Mouse (Mus musculus) frontal cortex, adult (tissue): ENCODE data around the gene Cdc6.

Source experiments
- ATAC-seq: cut with Nextera tagmentation; 2 replicates; pipeline ENCODE4 v1.9.2; 2017; ENCODE audit warnings: mild to moderate bottlenecking, moderate library complexity, mixed read lengths; ENCODE audit not compliant: low TSS enrichment

The Cdc6 gene

DNA sequence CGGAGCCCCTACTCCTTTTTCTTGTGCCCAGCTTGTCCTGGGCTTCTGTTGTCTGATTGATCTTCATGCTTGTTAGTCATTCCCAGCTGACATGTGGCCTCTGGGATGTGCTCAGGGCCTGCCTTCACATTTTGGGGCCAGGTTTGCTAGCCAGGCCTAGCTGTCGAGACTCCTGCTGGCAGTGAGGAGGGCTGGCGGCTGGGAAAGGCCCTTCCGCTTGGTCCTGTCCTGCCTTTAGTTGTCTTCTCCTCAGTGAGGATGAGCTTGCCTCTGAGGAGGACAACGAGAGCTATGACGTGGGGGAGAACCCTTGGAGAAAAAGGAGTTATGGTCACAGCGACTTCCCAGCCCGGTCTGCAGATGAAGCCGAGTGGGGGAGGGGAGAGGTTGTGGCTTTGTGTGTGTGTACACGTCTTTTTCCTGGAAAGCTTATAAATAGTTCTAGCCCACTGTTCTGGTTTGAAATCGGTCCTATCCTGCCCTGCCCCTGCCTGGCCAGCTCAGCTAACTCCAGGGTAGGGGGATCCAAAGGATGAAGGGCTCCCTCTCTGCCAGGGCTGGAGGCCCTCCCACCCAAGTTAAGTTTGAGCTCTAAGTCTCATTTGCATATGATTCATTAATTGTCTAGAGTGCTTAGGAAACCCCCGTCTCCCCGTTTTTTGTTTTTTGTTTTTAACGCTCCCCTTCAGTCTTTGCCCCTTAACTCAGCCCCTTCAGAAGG lies 36.3 kb downstream of the Cdc6 start:
- ATAC-seq = no peak

DNA sequence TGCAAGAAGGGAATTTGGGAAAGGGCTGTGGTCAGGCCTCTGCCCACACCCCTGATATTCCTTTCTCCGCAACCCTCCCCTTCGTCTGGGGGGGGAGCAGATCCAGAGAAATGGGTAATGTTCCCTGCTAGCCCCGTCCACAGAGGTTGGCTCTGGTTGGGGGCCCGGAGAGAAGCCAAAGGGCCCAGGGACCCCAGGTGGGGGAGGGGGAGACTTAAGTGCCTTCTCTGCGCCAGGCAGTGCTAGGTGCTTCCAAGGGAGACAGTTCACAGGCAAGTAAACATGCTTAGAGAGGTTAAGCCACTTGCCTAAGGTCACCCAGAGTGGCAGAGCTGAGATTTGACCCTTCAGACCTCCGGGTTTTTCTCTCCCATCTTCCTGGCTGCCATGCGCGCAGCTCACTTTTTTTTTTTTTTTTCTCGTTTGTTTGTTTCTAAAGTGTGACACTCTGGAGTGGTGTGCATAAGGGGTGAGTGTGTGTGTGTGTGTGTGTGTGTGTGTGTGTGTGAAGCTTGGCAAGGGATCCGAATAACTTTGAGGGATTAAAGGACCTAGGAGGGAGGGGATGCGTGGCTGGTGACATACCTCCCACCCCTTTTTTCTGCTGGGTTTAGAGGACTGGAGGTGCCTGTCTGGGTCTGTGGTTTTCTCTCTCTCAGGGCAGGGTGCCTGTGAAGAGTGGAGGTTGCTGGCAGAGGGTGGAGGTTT lies 37.5 kb downstream of the Cdc6 start:
- no peak for ATAC-seq

DNA sequence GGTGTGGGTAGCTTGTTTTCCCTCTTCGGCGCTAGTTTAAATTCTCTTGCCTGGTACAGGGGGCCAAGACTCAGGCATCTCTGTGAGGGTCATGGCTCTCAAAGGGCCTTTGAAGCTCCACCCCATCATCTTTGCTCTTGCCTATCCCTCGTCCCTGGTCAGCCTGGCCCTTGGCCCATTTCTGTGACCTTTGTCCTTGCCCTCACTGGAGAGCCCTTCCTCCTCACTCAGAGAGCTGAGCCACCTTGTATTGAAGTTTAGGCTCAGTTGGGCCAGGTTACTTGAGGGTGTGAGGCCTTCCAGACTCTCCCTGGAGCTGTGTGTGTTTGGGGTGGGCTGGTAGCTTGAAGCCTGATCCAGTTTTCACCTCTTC lies 38.0 kb downstream of the Cdc6 start:
- ATAC-seq = no peak

DNA sequence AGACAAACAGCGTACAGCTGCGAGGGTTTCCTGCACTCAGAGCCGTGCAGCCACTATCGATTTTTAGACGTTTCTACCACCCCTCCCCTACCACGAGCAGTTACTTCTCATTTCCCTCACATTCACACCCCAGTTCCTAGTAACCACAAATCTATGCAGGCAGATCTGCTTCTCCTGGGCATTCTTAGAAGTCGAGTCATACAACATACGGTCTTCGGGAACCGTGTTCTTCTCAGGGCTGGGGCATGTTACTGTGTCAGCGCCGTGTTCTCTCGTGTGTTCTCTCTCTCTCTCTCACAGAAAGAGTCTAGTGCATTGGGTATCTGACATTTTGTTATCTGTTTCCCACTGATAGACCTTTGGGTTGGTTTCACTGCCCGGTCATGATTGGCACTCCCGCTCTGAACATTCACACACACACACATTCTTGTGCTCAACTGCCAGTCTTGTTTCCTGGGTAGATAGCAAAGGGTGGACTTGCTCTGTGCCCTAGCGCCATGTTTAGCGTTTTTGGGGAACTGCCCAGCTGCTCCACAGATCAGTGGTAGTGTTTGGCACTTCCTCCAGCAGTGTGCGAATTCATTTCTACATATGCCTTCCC lies 40.5 kb downstream of the Cdc6 start:
- ATAC-seq = no peak

DNA sequence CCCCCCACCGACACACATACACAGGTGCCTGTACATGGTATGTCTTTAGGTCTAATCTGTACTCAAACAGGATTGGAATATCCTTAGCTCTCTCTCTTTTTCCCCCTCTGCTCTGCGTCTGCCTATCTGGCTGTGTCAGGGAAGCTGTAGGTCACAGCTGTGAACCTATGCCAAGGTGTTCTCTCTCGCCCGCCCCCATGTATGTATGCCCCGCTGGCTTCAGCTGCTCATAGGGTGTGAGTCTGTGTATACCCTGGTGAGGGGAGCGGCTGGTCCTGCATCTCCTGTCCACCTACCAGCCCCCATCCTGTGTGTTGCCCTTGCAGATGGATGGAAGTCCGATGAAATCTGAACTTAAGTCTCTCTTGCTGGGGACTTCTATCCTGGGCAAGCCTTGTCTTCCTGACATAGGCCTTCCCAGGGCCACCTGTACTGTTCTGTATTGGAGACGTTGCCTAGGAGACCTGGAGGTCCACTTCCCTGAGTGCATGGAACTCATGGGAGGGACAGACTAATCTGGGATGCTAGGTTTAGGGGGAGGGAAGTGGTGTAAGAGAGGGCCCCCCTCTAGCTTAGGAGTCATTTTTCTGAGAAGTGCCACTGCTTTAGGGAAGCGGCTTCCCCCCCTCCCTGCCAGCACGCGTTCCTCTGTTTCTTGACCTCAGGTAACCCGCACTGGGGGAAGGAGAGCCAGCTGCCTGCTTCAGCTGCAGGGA lies 41.8 kb downstream of the Cdc6 start:
- no peak for ATAC-seq

DNA sequence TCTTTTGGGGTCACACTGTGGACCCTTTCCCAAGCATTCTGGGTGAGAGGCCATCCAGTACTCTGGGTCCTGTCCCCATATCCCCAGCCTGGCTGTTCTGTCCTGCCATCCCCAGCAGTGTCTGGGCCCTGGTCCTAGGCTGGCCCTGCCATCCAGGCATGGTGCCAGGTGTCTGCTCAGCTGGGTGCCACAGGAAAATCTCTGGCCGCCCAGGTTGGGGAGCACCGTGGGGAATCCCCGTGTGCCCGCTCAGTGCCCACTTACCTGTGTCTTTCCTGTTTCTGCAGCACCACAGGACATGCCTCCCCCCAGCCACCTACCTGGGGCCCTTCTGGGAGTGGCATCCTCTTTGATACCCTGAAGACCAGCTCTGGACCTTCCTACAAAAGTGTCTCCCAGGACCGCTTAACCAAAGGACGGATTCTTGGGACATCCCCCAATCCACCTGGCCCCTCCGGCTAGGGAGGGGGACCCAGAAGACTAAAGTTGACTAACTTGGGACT lies 42.4 kb downstream of the Cdc6 start:
- no peak for ATAC-seq

DNA sequence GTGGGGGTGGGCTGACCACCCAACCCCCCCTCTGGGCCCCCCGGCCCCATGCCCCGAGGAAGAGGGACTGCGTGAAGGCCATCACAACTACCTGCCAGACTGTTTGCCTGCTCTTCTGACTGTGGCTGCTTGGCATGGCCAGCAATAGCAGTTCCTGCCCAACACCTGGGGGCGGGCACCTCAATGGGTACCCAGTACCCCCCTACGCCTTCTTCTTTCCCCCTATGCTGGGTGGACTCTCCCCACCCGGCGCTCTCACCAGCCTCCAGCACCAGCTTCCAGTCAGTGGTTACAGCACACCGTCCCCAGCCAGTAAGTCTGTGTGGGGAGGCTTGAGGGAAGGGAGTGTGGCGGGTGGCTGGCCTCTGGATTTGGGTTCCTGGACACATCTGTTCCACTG lies 42.9 kb downstream of the Cdc6 start:
- no peak for ATAC-seq

DNA sequence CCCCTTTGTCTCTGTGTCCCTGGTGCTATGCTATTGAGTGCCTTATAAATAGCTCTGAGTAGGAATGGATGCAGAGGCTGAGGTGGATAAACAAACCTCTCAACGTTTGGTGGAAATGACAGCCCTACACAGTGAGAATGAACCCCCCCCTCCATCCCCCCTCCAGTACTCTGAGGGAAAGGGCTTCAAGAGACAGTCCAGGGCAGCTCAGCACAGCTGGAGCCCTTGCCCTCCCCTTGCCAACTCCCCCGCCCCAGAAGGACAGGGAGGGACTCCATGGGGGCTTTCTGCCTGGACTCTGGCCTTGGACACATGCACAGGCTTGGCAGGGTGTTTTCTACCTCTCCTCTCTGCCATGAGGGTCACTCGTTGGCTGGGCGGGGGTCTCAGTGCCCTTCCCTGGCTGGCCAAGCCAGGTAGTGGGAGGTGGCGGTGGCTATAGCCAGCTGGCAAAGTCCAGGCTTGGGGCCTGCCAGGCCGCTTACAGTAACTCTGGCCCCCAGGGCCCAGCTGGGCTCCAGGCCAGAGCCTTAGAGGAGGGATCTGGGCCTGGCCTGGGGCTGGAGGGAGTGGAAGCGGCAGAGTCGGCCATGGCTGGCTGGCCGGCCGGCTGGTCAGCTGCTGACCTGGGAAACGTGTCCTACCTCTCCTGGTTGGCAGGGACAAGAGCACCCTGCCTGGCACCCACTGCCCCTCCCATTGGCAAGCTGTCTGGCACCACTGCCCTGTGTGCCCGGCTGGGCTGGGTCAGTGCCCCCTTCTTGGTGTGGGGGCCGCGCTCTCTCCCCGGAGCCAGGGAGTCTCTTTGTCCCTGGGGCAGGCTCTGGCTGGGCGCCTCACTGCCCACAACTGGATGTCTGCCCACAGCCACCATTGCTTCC lies 43.7 kb downstream of the Cdc6 start:
- ATAC-seq = 0 out of 2 replicates have a peak, but pooled peaks have one; percentile 31

DNA sequence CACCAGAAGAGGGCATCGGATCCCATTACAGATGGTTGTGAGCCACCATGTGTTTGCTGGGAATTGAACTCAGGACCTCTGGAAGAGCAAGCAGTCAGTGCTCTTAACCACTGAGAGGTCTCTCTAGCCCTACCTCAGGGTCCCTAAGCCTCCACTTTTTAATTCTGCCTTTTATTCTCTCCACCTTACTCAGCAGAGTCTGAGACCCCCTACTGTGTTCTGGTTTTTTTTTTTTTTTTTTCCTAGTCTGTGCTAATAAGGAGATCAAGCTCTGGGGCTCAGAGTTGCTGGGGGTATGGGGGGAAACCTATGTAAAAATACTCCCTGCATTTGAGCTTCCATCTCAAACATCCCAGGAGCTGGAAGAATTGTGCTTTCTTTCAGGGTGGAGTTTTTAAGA lies 44.5 kb downstream of the Cdc6 start:
- no peak for ATAC-seq

DNA sequence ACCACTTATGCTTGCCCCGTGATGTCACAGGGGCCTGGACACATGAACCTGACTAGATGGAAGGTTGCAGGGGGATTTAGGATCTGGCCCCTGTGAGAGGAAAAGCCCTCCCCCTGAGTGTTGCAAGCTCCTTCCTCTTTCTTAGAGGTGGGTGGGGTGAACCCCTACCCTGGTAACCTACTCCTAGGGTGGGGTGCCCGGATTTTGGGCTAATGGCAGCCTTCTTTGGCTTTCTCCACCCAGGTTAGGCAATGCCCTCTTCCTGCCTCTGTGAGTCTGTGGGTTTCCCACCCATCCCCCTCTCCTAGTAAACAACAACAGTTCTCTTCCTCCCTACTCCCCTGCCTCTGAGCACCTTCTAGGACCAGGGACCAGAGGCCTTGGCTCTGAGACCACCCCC lies 45.1 kb downstream of the Cdc6 start:
- no peak for ATAC-seq

DNA sequence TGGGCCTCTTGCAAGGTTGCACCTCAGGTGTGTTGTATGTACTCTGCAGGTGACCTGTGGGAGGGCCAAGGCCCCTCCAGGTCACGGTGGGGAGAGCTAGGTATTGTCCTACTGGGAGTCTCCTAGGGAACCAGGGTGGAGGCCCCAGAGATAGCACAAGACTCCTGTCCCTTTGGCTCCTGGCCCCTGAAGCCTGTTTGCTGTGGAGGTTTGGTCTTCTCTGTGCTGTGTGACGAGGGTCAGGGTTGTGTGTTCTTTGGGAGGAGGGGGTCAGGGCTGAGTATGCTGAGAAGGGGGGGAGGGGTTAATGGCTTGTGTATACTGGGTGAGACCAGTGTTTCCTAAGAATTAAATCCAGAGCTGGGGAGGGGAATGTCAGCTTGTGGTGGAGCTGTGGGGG lies 45.8 kb downstream of the Cdc6 start:
- no peak for ATAC-seq

DNA sequence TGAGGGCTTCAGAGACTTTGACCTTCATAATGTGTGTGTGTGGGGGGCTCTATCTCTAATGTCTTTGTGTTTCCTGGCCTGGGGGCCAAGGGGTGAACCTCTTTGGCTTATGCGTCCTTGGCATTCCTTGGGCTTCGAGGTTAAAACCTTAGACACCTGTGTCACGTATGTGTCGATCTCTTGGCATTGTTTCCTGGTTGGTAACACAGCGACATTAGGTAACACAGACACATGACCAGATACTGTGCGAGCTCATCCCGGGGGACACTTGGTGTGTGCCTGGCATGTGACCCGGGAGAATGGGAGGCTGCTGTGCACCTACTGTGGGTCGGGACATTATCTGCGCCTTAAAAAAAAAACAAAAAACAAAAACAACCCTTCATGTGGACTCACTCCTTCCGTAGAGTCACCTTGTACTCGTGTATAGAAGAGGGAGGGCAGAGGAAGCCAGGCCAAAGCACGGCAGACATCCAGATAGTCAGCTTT lies 46.3 kb downstream of the Cdc6 start:
- no peak for ATAC-seq

DNA sequence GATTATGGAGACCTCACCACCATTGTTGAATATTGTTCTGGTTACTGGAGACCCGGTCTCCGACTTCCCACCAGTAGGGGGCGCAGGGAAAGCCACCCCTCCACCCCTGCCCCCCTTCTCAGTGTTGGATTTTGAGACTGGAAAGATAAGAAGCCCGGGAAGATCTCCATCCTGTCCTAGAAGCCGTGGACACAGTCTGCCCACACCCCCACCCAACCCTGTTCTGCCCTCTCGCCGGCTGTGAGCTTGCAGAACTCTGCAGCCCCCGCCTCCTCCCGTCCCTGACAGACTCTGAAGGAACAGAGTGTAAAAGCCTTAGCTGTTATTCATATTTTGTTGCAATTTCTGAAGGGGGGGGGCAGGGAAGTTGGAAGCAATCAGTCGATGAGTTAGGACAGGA lies 46.8 kb downstream of the Cdc6 start:
- ATAC-seq = peak; percentile 64; the same call in 1 of the 2 replicates

DNA sequence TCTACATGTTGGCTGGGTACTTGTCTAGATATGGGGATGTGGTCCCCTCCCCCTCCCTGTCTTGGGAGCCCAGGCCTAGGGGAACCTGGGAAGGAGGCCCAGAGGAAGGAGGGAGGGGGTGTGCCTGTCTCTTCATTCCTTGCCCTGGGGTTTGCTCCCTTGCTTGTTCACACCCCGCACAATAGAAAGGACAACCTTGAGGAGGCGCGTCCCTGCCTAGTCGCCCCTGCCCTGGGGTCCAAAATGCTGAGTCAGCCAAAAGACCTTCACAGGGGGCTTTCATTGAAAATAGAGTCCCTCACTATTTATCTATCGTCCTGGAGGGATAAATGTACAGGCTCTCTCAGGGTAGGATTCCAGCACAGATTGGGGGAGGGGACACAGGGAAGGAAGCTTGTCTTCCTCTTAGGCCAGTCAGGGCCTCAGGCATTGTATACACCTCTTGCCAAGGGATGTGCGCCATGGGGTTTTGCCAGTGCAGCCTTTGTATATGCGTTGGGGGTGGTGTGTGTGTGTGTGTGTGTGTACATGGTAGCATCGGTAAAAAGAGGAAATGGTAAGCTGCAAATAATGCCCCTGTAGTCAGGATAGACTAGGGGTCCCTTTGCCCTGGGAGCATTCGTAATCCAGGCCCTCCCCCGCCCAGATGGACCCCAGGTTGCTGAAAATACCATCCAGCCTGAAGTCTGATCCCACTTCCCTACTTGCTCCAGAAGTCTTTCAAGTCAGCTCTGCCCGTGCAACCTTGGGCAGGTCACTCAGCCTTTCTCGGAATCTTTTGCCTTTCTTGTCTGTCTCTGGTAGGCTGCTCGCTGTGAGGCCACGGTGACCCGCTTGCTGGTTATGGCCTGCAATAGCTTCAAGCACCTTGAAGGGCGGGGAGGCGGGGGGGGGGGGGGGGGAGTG lies 47.5 kb downstream of the Cdc6 start:
- ATAC-seq = no peak

DNA sequence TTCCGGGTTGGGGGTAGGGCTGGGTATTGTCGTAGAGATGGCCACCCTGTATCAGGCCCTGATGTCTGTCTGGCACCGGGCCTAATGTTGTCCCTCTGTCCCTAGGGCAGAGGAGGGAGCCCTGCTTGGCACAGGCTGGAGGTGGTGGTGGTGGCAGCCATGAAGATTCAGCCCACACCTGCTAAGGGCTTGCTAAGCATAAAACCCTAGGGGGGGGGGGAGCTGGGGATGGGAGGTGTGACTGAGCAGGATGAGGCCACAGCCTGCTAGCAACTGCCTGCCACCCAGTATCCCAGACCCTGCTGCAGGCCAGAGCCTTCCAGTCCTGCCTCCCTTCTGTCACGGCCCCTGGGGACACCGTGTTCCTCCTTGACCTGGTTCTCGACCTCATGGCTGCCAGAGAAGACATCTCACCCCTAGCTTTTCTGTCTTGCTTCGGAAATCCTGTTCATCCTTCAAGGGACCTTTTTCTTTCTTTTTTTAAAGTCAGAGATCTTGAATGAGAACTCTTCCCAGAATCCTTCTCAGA lies 48.2 kb downstream of the Cdc6 start:
- ATAC-seq = no peak

DNA sequence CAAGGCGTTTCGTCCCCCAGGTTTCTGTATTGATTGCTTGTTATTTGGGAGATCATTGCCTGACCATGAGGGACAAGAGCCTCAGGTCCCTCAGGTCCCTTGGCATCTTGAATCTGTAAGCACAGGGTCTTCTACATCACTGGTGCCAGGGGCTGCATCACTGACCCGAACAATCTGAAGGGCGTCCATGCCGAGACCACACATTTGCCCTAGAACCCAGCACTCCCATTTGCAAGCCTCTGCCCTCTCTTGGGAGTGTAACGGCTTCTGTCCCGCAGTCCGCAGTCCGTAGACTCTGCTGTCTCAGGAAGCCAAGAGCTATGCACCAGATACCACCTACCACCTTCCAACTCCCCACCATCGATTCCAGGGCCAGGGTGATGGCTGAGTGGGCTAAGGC lies 48.7 kb downstream of the Cdc6 start:
- no peak for ATAC-seq

DNA sequence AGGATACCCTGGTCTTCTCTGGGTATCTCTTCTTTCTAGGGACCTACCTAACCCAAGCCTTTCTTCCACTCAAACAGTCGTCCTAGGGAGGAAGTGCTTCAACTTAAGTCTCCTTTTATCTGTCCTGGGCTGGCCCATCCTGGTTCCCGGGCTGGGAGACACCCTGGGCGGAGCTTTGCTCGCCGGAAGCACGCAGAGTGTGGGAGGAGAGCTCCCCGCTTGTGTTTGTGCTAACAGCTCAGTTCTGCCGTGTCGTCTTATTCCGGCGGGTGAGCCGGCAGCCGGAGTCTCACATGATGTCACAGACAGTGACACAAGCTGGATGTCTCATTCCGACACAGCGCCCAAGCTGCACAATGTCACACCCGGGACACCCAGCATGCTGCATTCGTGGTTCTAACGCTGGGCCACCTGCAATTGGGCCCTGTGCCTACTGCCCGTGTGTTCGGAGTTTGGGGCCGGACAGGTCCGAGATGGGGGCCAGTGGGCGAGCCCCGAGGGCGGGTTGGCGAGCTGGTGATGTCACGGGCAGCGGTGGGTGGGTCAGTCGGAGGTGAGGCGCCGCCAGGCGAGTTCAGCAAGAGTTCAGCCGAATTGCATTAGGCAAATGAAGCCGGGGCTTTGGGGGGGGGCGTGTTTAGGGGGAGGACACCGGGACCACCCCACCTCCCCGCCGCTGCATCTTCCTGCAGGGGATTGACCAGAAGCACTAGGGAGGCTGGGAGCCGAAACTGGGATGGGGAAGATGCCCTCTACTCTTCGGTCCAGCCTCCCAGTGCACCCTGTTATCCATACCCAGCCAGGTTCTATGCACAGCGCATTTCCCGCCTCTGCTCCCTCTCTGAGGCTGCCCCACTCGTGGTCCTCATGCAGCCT lies 52.1 kb downstream of the Cdc6 start:
- ATAC-seq = peak; percentile 75

DNA sequence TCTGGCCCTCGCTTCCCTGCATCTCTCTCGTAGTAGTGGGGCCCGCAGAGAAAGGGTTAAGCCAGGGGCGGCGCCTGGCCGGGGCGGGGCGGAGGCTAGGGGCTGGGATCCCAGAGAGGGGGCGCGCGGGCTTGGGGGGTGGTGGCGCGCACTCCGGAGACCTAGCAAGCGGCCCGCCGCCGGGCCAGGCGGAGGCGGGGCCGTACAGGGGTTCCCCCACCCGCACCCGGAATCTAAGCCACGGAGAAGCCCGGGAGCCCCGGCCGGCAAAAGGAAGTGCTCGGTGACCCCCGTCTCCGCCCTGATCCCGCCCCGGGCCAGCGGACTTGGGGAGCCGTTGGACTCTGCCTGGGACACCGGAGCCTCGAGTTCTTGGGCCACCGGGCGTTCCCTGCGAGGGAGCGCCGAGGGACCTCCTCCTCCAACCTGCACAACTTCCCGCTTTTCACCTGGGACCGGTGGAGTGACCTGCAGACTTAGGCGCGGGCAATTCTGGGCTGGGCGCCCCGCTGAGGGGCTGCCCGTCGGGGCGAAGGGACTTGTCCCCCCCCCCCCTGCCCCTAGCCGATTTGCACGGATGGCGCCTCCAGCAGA lies 52.8 kb downstream of the Cdc6 start:
- ATAC-seq = no peak
